Mouse (Mus musculus) heart, embryonic 14.5 days (tissue): ENCODE measurements at regions not wholly inside any gene's neighbourhood (a gene's known extent, or its start where the extent isn't known, plus 50 kb on each side); places are given as distances from the start of the nearest gene placed in this dataset.

ENCODE experiments used
- ATAC-seq: fragments of 200-750 bp; cut with Nextera tagmentation; 2 replicates; pipeline ENCODE4 v1.8.0; 2017; ENCODE audit warnings: low read depth, moderate TSS enrichment; ENCODE audit not compliant: insufficient number of reproducible peaks, insufficient read depth, low FRiP score
- H3K27ac ChIP-seq, 2 experiments: fragments of 200-500 bp in 1 of 2; fragments of 300-500 bp in 1 of 2; sonication (generic) in 1 of 2; replicated peaks in 1 of 2; 2 replicates each; pipeline ENCODE4 v1.5.1; 2012 to 2014; ENCODE audit warnings: low read depth in 2 of 2, low read length in 2 of 2, control low read depth in 1 of 2, mild to moderate bottlenecking in 1 of 2, mixed read lengths in 1 of 2; ENCODE audit not compliant: control insufficient read depth in 1 of 2, insufficient read depth in 1 of 2
- H3K27me3 ChIP-seq: fragments of 300-500 bp; sonication (generic); 2 replicates; pipeline ENCODE4 v1.6.1; 2014; ENCODE audit warnings: mild to moderate bottlenecking, low read length, control low read depth; ENCODE audit not compliant: control insufficient read depth, insufficient read depth
- H3K36me3 ChIP-seq: fragments of 300-500 bp; sonication (generic); 2 replicates; pipeline ENCODE4 v1.6.1; 2014; ENCODE audit warnings: mild to moderate bottlenecking, control low read depth, low read length, mixed read lengths; ENCODE audit not compliant: control insufficient read depth, insufficient read depth
- H3K4me1 ChIP-seq, 2 experiments: fragments of 200-500 bp in 1 of 2; fragments of 300-500 bp in 1 of 2; sonication (generic) in 1 of 2; 2 replicates each; pipeline ENCODE4 v1.6.1; 2012 to 2014; ENCODE audit warnings: low read length in 2 of 2, control low read depth in 1 of 2, mixed read lengths in 1 of 2; ENCODE audit not compliant: control insufficient read depth in 2 of 2, insufficient read depth in 2 of 2
- H3K4me2 ChIP-seq: fragments of 300-500 bp; sonication (generic); 2 replicates; pipeline ENCODE4 v1.6.1; 2014; ENCODE audit warnings: mild to moderate bottlenecking, low read length
- H3K4me3 ChIP-seq, 2 experiments: fragments of 200-500 bp in 1 of 2; fragments of 300-500 bp in 1 of 2; sonication (generic) in 1 of 2; 2 replicates each; pipeline ENCODE4 v1.5.1; 2012 to 2014; ENCODE audit warnings: low read length in 2 of 2, mild to moderate bottlenecking in 2 of 2, control low read depth in 1 of 2, low read depth in 1 of 2, moderate library complexity in 1 of 2; ENCODE audit not compliant: control insufficient read depth in 1 of 2, insufficient read depth in 1 of 2
- H3K9ac ChIP-seq: fragments of 300-500 bp; sonication (generic); 2 replicates; pipeline ENCODE4 v1.6.1; 2014; ENCODE audit warnings: mild to moderate bottlenecking, low read length
- H3K9me3 ChIP-seq: fragments of 300-500 bp; sonication (generic); 2 replicates; pipeline ENCODE4 v1.6.1; 2016; ENCODE audit warnings: low read length, control low read depth; ENCODE audit not compliant: control insufficient read depth
- WGBS: fragments of 180-500 bp; shearing (Covaris S2); extraction: QIAGEN DNeasy Blood & Tissue Kit; methylation state at CpG from one replicate; pipeline ENCODE4 v1.1.7; 2014; 5-methylcytosine and 5-hydroxymethylcytosine counted together

- no peak overlapping the region for H3K27ac ChIP-seq
- H3K9ac ChIP-seq, result no peak overlapping the region
- H3K4me1 ChIP-seq, result peaks cover 11 to 17% of the 10 kb centered on the region in 2 experiments
- H3K27me3 ChIP-seq, result no peaks in the 10 kb centered on the region
- no peaks in the 10 kb centered on the region for H3K36me3 ChIP-seq
- no peaks in the 10 kb centered on the region for H3K9me3 ChIP-seq
- no peak overlapping the region for H3K4me2 ChIP-seq
- no peak for ATAC-seq
- H3K4me3 ChIP-seq, result no peak overlapping the region
- 73% methylated on average over 10 of the region's 10 CpGs for WGBS
Measured at GRCm38 (mm10) chr12:9127931-9128550, 98.2 kb downstream of the Ttc32 start.

GRCm38 (mm10) chr12:9128581-9129275 is 98.9 kb downstream of the Ttc32 start:
- no peaks in the 10 kb centered on the region for H3K36me3 ChIP-seq
- 74% methylated on average over 6 of the region's 6 CpGs for WGBS

GRCm38 (mm10) chr12:9132621-9133020 is 102.8 kb downstream of the Ttc32 start:
- Histone ChIP-seq H3K27me3 (no peaks in the 10 kb centered on the region), H3K27ac (no peak overlapping the region), H3K4me3 (no peak overlapping the region), H3K9ac (no peak overlapping the region), H3K36me3 (no peaks in the 10 kb centered on the region), H3K9me3 (no peaks in the 10 kb centered on the region), H3K4me2 (no peak overlapping the region), H3K4me1 (peaks cover 6 to 14% of the 10 kb centered on the region in 2 experiments)
- ATAC-seq, result no peak

More at GRCm38 (mm10) chr12:9128581-9129275, 98.9 kb downstream of the Ttc32 start:
- no peak for ATAC-seq
- Histone ChIP-seq H3K4me3 (no peak overlapping the region), H3K9ac (no peak overlapping the region), H3K4me1 (peaks cover 11 to 17% of the 10 kb centered on the region in 2 experiments), H3K27me3 (no peaks in the 10 kb centered on the region), H3K4me2 (no peak overlapping the region), H3K27ac (no peak overlapping the region), H3K9me3 (no peaks in the 10 kb centered on the region)

- WGBS, result 85% methylated on average over 7 of the region's 7 CpGs
- ATAC-seq, result no peak
- no peaks in the 10 kb centered on the region for H3K27me3 ChIP-seq
- H3K27ac ChIP-seq, result no peak overlapping the region
- no peak overlapping the region for H3K4me3 ChIP-seq
- H3K9ac ChIP-seq, result no peak overlapping the region
- H3K4me1 ChIP-seq, result peaks cover 0 to 4% of the 10 kb centered on the region in 2 experiments; a peak in 2 of 4 replicates
- H3K4me2 ChIP-seq, result no peak overlapping the region
- H3K36me3 ChIP-seq, result no peaks in the 10 kb centered on the region
- no peaks in the 10 kb centered on the region for H3K9me3 ChIP-seq
Measured at GRCm38 (mm10) chr12:9133890-9134870, 104.4 kb downstream of the Ttc32 start.

- no peaks in the 10 kb centered on the region for H3K9me3 ChIP-seq
- H3K4me3 ChIP-seq, result no peak overlapping the region
- no peaks in the 10 kb centered on the region for H3K27me3 ChIP-seq
- H3K36me3 ChIP-seq, result no peaks in the 10 kb centered on the region
- no peak overlapping the region for H3K9ac ChIP-seq
- no peak overlapping the region for H3K4me2 ChIP-seq
- H3K4me1 ChIP-seq, result no peaks in the 10 kb centered on the region
- no peak for ATAC-seq
- no peak overlapping the region for H3K27ac ChIP-seq
Measured at GRCm38 (mm10) chr12:9151001-9151400, 121.2 kb downstream of the Ttc32 start.

GRCm38 (mm10) chr12:9151426-9151825 is 121.6 kb downstream of the Ttc32 start:
- H3K4me3 ChIP-seq, result no peak overlapping the region
- no peaks in the 10 kb centered on the region for H3K9me3 ChIP-seq
- no peak overlapping the region for H3K27ac ChIP-seq
- no peaks in the 10 kb centered on the region for H3K4me1 ChIP-seq
- H3K36me3 ChIP-seq, result no peaks in the 10 kb centered on the region
- H3K9ac ChIP-seq, result no peak overlapping the region
- no peaks in the 10 kb centered on the region for H3K27me3 ChIP-seq
- 94% methylated on average over 1 of the region's 1 CpGs for WGBS
- no peak overlapping the region for H3K4me2 ChIP-seq
- ATAC-seq, result no peak

- no peak for ATAC-seq
- H3K27me3 ChIP-seq, result no peaks in the 10 kb centered on the region
- no peaks in the 10 kb centered on the region for H3K9me3 ChIP-seq
- WGBS, result 66% methylated on average over 2 of the region's 2 CpGs
- H3K4me2 ChIP-seq, result no peak overlapping the region
- no peaks in the 10 kb centered on the region for H3K4me1 ChIP-seq
- no peak overlapping the region for H3K4me3 ChIP-seq
- H3K36me3 ChIP-seq, result no peaks in the 10 kb centered on the region
- H3K27ac ChIP-seq, result no peak overlapping the region
- H3K9ac ChIP-seq, result no peak overlapping the region
Measured at GRCm38 (mm10) chr12:9154491-9154890, 124.7 kb downstream of the Ttc32 start.
